Mouse (Mus musculus) midbrain, postnatal 0 days (tissue): ENCODE results near the gene Cnppd1. TPM values are rescaled to one million over a fixed set of nuclear protein-coding genes. Genes with fewer than 3 reads are reported as not detected.

Source experiments
- ATAC-seq: fragments of 200-750 bp; cut with Nextera tagmentation; 2 replicates; pipeline ENCODE4 v1.8.0; 2017; ENCODE audit warnings: moderate number of reproducible peaks, mild to moderate bottlenecking, moderate TSS enrichment, moderate library complexity; ENCODE audit not compliant: low FRiP score
- DNase-seq: peaks from one replicate; pipeline ENCODE4 v3.0.0-alpha.2; 2015; ENCODE audit warnings: low spot score
- H3K27ac ChIP-seq: fragments of 300-500 bp; sonication (generic); 2 replicates; pipeline ENCODE4 v1.5.1; 2014; ENCODE audit warnings: low read depth, mild to moderate bottlenecking, low read length, mixed read lengths
- H3K27me3 ChIP-seq: fragments of 300-500 bp; sonication (generic); 2 replicates; pipeline ENCODE4 v1.6.1; 2014; ENCODE audit warnings: low read length, control low read depth, mixed read lengths; ENCODE audit not compliant: insufficient read depth
- H3K36me3 ChIP-seq: fragments of 300-500 bp; sonication (generic); 2 replicates; pipeline ENCODE4 v1.6.1; 2014; ENCODE audit warnings: low read length, control low read depth, mixed read lengths; ENCODE audit not compliant: insufficient read depth
- H3K4me1 ChIP-seq: fragments of 300-500 bp; sonication (generic); 2 replicates; pipeline ENCODE4 v1.6.1; 2014; ENCODE audit warnings: mild to moderate bottlenecking, control low read depth, antibody characterized with exemption, low read length, mixed read lengths; ENCODE audit not compliant: insufficient read depth
- H3K4me2 ChIP-seq: fragments of 300-500 bp; sonication (generic); 2 replicates; pipeline ENCODE4 v1.6.1; 2014; ENCODE audit warnings: low read depth, mild to moderate bottlenecking, low read length, mixed read lengths; ENCODE audit not compliant: poor library complexity, severe bottlenecking
- H3K4me3 ChIP-seq: fragments of 300-500 bp; sonication (generic); 2 replicates; pipeline ENCODE4 v1.5.1; 2014; ENCODE audit warnings: low read depth, mild to moderate bottlenecking, low read length, moderate library complexity
- H3K9ac ChIP-seq: fragments of 300-500 bp; sonication (generic); replicated peaks from 2 replicates; pipeline ENCODE4 v1.6.1; 2014; ENCODE audit warnings: mild to moderate bottlenecking, low read length, moderate library complexity, mixed read lengths; ENCODE audit not compliant: poor library complexity, severe bottlenecking
- H3K9me3 ChIP-seq: fragments of 300-500 bp; sonication (generic); 2 replicates; pipeline ENCODE4 v1.6.1; 2016; ENCODE audit warnings: low read length, control low read depth
- CTCF ChIP-seq: IDR thresholded peaks from 2 replicates; pipeline ENCODE4 v1.5.1; 2016; ENCODE audit warnings: antibody characterized with exemption, mild to moderate bottlenecking
- WGBS: fragments of 180-500 bp; shearing (Covaris S2); extraction: QIAGEN DNeasy Blood & Tissue Kit; methylation state at CpG from one replicate; pipeline ENCODE4 v1.1.7; 2014; 5-methylcytosine and 5-hydroxymethylcytosine counted together
- polyA plus RNA-seq: library from polyadenylated mRNA; unstranded; fragments of >200 nt; fragmentation: Nextera tagmentation; extraction: Ambion mirVana; gene quantifications from 2 replicates; pipeline ENCODE4 v1.2.1, GENCODE M21; 2015
- total RNA-seq: library from RNA; depleted of rRNA; stranded (reverse); fragments of >200 nt; gene quantifications from 2 replicates; pipeline ENCODE4 v1.2.3, GENCODE M21; 2014

Cnppd1 gene
- total and polyA plus RNA-seq, 2 experiments from 2014 or later = 48.4 to 50.5 TPM

DNA sequence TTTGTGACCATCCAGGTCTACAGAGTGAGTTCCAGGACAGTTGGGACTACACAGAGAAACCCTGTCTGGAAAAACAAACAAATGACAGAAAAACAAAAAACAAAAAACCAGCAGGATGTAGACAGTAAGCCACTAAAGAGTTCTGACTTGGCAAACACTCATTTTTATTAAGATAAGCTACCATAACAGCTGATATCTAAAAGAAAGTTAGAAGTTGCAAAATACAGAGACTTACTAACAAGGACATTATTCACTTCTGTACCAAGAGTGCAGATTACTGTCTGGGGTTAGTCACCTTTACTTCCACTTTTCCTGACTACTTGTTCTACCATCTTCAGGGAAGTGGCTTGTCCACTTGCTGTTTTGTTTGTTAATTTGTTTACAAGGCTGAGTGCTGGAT, 16.5 kb upstream of the Cnppd1 start:
- no peak overlapping the region for H3K27ac ChIP-seq
- no peak overlapping the region for H3K4me2 ChIP-seq
- H3K9me3 ChIP-seq = no peaks in the 10 kb centered on the region
- no peaks in the 10 kb centered on the region for H3K27me3 ChIP-seq
- H3K4me1 ChIP-seq = no peaks in the 10 kb centered on the region
- DNase-seq (no peak), ATAC-seq (no peak)
- H3K9ac ChIP-seq = no peak overlapping the region
- H3K4me3 ChIP-seq = no peak overlapping the region
- TF ChIP-seq CTCF = no peak
- H3K36me3 ChIP-seq = no peaks in the 10 kb centered on the region

DNA sequence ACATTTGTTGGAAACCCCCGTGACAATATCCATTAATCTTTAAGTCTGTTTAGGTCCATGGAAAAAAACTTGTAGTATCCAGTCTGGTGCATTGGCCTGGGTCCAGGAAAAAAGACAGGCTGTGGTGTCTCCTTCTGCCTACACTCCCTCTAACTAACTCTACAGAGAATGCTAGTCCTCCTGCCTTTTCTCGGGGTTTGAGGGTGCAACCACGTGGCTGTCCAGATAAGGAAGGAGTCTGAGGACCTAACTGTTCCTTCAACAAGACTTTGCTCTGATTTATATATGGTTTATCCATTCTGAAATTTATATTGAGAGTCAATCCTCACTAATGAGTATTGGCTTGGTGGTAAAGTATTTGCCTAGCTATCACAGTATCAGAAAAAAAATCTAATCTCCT, 13.3 kb upstream of the Cnppd1 start:
- TF ChIP-seq CTCF = no peak
- no peaks in the 10 kb centered on the region for H3K27me3 ChIP-seq
- WGBS = 71% methylated on average over 3 of the region's 3 CpGs
- H3K27ac ChIP-seq = no peak overlapping the region
- no peaks in the 10 kb centered on the region for H3K36me3 ChIP-seq
- H3K9me3 ChIP-seq = no peaks in the 10 kb centered on the region
- no peak overlapping the region for H3K9ac ChIP-seq
- no peak overlapping the region for H3K4me3 ChIP-seq
- ATAC-seq (no peak), DNase-seq (no peak)
- H3K4me2 ChIP-seq = no peak overlapping the region
- H3K4me1 ChIP-seq = no peaks in the 10 kb centered on the region

DNA sequence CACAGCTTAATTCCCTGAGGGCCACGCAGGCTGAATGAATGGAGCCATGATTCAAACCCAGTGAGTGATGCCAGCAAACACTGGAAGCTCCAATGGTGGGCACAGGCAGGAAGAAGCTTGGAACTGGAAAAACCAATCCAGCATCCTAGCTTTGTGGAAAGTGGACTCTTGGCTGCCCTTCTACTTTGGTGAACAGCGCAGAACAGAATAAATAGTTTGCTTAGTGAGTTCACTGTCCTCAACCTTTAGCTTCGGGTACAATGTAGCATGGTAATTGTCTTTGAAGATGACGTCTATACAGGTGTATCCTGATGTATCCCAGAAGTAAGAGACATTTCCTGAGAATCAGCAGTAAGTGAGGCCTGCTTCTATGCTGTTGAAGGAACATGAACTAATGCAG, 6.2 kb upstream of the Cnppd1 start:
- Histone ChIP-seq H3K9ac (no peak overlapping the region), H3K27ac (no peak overlapping the region), H3K4me2 (no peak overlapping the region), H3K9me3 (no peaks in the 10 kb centered on the region), H3K27me3 (no peaks in the 10 kb centered on the region), H3K4me3 (no peak overlapping the region), H3K4me1 (peaks cover 8% of the 10 kb centered on the region), H3K36me3 (peaks cover 41% of the 10 kb centered on the region)
- DNase-seq (no peak), ATAC-seq (no peak)
- 96% methylated on average over 4 of the region's 4 CpGs for WGBS
- TF ChIP-seq CTCF = no peak

DNA sequence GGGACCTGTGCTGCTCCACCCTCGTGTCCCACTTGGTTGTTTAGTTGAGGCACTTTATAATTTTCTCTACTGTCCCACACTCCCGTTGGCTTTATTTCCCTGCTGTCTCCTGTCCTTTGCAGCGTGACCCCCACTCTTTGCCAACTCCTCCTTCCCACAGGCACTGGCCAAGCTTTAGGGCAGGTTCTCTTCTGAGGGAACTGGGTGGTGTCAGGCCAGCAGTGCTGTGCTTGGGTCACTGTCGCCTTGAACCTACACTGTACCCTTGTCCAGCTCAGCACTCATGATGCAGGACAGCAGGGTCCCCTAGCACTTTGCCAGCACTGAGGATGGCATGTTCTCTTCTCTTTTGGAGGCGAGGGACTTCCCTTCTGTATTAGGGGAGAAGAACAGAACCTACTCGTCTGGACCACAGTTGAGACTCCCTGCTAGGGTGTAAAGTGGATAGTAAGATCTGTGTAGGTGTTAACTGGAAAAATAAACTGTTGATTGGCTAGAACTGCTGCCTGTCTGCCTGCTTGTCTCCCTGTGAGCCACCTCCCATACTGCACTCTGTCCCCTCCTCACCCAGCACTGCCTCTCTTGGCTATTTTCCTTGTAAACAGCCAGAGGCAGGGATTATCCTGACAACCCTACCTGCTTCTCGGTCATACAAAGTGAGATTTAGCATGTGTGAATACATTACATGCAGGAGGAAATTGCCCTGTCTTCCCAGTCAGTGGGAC, 5.1 kb upstream of the Cnppd1 start:
- DNase-seq (no peak), ATAC-seq (no peak)
- Histone ChIP-seq H3K9me3 (no peaks in the 10 kb centered on the region), H3K4me3 (no peak overlapping the region), H3K27me3 (no peaks in the 10 kb centered on the region), H3K4me2 (no peak overlapping the region), H3K9ac (no peak overlapping the region), H3K4me1 (peaks cover 10% of the 10 kb centered on the region), H3K36me3 (peaks cover 41% of the 10 kb centered on the region), H3K27ac (no peak overlapping the region)
- 84% methylated on average over 7 of the region's 7 CpGs for WGBS
- no peak for TF ChIP-seq CTCF

DNA sequence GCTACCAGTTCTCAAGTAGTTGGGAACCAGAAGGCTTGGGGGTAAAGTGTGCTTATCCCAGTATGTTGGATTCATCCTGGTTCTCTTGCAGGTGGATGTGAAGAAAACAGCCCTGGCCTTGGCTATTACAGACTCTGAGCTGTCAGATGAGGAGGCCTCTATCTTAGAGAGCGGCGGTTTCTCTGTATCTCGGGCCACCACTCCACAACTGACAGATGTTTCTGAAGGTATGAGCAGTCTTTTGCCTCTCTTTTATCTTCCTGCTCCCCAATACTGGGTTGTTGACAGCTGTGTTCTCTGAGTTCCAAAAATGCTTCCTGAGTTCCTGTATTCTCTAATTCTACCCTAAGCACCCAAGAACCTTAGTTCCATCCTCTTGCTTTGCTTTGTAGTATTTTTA, 3.1 kb upstream of the Cnppd1 start:
- H3K36me3 ChIP-seq = peaks cover 41% of the 10 kb centered on the region
- H3K27me3 ChIP-seq = no peaks in the 10 kb centered on the region
- H3K27ac ChIP-seq = no peak overlapping the region
- ATAC-seq = no peak
- no peaks in the 10 kb centered on the region for H3K9me3 ChIP-seq
- TF ChIP-seq CTCF = no peak
- no peak overlapping the region for H3K4me2 ChIP-seq
- DNase-seq = no peak
- H3K4me3 ChIP-seq = no peak overlapping the region
- peaks cover 17% of the 10 kb centered on the region for H3K4me1 ChIP-seq
- no peak overlapping the region for H3K9ac ChIP-seq
- WGBS = 97% methylated on average over 3 of the region's 3 CpGs

DNA sequence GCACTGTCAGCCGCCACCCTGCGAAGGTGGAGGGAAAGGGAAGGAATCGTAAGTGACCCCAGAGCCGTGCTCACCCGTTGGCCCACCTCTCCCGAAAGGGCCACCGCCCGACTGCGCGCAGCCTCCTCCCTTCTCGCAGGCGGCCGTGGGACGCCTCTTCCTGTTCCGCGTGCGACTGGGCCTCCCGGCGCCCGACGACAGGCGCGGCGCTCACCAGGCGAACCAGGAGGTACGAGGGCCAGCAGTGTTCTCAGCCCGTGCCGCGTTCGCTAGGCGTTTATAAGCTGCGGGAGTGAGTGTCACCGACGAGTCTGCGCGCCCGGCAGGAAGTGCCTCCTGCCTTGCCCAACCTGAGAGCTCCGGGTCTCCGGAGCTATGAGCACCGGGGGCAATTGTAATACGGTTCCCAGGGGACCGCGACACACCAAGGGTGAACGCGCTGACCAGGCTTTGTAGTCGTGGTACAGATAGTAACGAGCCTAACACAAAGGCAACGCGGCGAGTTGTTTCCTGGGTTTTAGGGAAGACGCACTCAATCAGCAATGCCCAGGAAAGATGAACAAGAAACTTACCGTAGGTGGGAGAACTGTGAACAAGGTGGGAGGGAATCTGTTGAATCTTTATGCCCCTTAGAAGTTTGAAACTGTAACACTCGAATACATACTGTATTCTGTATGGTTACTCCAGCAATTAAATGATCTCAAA, 873 bp downstream of the Cnppd1 start:
- Histone ChIP-seq H3K27ac (peak overlapping the region; percentile 95), H3K27me3 (no peaks in the 10 kb centered on the region), H3K4me1 (peaks cover 20% of the 10 kb centered on the region), H3K9me3 (no peaks in the 10 kb centered on the region), H3K36me3 (peaks cover 38% of the 10 kb centered on the region), H3K4me2 (peak overlapping the region; percentile 92), H3K9ac (peak overlapping the region; percentile 89), H3K4me3 (peak overlapping the region; percentile 68)
- DNase-seq (peak; percentile 24), ATAC-seq (no peak)
- WGBS = under 1% methylated on average over 52 of the region's 53 CpGs
- TF ChIP-seq CTCF = no peak
